Mouse (Mus musculus) T-cell, adult 2 months (primary cell): ENCODE results near the gene Kcmf1.
"Not testable (repeated sequence)": the region's sequence is repeated elsewhere in the genome, so short reads cannot be mapped to it uniquely, and the experiment has no call there.

Experiments
- DNase-seq: peaks from one replicate; pipeline ENCODE4 v3.0.0; 2022; ENCODE audit warnings: low spot score

Kcmf1 gene

DNA sequence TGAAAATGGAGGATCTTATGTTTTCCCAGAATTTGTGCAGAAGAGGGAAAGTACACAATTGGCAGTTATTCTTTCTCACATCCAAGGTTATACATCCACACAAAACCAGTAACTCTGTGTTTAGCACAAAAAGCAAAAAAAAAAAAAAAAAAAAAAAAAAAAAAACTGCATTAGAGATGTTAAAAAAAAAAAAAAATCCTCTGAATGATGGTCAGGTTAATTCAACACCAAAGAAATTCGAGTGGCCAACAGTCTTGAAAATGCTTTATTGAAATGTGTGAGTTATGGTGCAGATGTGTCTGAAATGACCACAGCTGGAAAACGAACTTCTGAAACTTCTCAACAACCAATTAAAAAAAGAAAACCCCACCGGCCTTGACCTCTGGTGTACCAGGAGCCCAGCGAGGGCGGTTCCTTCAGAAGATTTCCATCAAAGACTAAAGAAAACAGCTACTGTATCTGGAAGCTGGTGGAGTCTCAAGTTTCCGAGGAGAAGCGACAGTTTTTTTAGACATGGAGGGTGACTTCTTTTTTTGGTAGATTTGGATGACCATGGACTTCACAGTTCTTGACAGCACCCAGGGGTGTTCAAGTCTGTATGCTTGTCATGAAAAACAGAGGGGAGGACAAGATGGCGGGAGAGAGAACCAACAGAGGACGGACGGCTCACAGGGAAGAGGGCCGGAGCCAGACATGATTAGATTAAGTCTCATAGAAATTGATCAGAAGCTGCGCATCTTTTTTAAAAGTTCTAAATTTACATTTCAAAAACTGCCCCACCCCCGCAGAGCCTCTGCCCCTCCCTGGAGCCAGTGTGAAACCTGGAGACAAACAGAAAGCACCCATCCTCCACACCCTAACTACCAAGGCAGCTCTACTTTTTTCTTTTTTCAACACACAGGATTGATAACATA is 58.7 kb downstream of the Kcmf1 start:
- no peak for DNase-seq

GRCm38 (mm10) chr6:72837756-72838155 is 62.0 kb downstream of the Kcmf1 start:
- DNase-seq, result no peak

GRCm38 (mm10) chr6:72834518-72834917 is 65.3 kb downstream of the Kcmf1 start:
- DNase-seq, result no peak

- no peak for DNase-seq
These were observed 67.9 kb downstream of the Kcmf1 start for GRCm38 (mm10) chr6:72831858-72832257.

DNA sequence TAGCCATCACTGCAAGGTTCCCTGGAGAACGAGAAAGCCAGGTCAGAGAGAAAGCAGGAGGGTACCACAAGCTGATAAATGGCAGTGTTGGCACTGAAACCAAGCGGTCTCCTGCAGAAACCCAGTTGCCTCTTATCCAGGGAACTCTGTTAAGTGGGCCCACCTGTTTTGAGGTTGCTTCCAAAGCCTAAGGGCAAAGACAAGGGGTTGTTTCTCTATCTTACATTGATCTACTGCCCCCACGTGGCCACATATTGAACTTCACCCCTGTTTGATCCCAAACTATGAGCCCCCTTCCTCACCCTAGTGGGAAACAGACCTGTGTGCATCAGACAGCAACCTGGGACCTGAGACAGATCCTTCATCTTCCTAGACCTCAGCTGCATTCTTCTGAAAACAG is 68.5 kb downstream of the Kcmf1 start:
- peak; percentile 32 for DNase-seq

DNA sequence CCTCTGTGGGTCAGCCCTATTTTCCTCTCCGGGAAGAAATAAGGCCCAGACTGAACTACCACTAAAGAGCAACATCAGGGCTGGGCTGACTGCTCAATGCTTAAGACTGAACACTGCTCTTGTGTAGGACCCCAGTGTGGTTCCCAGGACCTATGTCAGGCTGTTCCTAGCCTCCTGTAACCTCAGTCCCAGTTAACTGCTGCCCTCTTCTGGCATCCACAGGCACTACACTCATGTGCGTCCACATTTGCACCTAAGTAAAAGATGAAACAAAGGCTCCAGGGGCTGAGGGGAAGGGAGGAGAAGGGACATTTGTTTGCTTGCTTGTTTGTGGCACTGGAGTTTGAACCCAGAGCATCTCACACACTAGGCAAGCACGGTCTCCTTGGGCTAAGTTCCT is 70.9 kb downstream of the Kcmf1 start:
- no peak for DNase-seq

GRCm38 (mm10) chr6:72828037-72828436 is 71.7 kb downstream of the Kcmf1 start:
- not testable (repeated sequence) for DNase-seq

- no peak for DNase-seq
These were observed 74.0 kb downstream of the Kcmf1 start for GRCm38 (mm10) chr6:72825762-72826161.

DNA sequence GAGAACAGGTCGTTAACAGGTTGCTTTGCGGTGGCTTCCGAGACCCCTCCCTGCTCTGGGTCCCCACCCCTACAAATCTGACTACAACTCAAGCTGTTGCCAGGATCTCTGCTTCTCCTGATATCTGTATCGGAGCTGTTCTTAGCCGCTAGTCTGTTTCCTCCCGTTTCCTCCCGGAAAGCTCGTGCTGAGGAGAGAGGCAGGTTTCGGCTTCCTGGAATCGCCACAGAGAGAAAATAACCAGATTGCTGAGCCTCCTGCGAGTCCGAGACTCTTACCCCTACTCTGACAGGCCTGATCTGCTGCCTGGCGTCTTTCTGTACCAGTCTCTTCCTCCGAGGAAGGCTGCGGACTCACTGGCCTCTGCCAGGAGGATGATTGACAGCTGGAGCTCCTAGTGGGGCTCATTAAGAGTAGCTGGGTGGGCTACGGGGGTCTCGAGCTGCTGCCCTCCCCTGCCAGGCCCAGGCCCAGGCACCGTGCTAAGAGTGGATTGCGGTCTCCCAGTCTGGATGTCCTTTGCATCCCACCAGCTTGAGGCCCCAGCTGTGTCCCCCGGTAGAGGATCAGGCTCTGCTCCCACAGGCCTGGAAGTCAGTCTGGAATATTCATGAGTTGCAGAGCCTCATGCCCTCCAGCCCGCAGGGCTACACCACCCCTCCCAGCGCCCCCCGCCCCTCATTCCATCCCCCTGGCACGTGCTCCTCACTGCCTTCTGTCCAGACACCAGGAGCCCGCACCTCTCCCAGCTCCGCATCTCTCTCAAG is 74.6 kb downstream of the Kcmf1 start:
- no peak for DNase-seq

DNA sequence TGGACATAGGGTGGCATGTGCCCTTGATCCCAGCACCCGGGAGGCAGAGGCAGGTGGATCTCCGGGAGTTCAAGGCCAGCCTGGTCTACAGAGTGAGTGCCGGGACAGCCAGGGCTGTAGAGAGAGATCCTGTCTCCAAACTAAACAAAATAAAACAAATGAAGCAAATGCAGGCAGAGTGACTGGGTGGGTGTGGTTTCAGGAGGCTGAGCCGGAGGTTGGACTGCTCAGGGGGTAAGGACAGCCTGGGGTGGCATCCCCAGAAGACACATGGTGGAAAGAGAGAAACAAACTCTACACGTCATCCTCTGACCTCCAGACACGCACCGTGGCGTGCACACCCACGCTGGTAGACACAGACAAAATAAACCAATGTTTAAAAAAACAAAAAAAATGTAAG is 86.3 kb downstream of the Kcmf1 start:
- DNase-seq, result no peak

DNA sequence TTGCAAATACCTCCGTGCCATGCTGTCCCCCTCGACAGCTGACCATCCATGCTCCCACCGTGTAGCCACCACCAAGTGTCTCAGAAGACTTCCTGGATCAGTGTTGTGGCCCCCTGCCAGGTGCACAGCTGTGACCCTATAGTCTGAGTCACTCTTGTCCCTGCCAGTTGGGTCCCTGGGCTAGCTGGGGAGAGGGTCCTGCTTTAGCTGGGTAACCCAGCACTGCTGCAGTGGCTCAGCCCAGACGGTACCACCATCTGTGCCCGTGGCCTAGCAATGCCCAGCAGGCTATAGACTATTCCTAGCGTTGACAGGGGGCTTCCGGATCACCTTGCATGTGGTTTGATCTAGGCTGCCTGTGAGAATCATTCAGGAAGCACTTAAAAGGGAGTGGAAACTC is 89.5 kb downstream of the Kcmf1 start:
- no peak for DNase-seq

DNA sequence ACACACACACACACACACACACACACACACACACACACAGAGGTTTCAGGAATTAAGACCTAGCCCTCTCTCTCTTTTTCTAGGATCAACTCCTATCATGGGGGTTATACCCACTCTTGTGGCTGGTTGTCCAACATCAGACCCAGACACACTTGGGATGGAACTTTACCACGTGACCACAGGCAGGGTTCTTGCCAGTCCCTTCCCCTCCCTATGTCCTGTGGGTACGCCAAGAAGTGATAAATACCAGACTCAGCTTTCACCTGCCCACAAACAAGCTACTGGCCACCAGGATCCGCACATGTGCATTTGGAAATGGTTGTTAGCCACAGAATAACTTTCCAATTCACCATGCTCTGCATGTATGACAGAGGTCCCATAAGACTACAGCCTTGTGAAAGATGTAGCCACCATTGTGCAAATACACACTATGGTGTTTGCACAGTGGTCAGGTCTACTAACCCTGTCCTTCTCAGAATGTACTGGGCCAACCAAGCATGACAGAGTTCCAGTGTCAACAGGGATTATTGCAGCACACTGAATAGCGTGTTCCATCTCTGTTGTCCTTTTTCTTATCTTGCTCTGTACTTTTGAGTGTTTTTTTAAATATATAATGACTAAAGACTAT is 90.1 kb downstream of the Kcmf1 start:
- DNase-seq, result no peak

- no peak for DNase-seq
These were observed 91.4 kb downstream of the Kcmf1 start for GRCm38 (mm10) chr6:72808342-72808741.

- no peak for DNase-seq
These were observed 96.1 kb downstream of the Kcmf1 start for GRCm38 (mm10) chr6:72803669-72804068.

GRCm38 (mm10) chr6:72802119-72802518 is 97.7 kb downstream of the Kcmf1 start:
- DNase-seq, result no peak

DNA sequence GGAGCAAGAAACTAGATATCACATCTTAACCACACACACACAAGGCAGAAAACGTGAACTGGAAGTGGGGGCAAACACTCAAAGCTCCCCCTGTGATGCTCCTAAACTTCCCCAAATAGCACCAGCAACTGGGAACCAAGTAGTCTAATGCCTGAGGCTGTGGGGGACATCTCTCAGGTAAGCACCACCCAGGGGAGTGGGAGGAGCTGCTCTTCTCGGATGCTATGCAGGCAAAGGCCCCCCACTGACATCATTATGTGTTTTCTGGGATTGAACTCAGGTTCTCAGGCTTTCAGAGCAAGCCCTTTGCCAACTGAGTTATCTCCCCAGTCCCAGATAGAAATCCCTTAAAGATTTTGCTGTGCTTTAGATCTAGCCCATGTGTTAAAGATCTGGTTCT is 99.1 kb downstream of the Kcmf1 start:
- DNase-seq, result no peak

GRCm38 (mm10) chr6:72797763-72798162 is 102.0 kb downstream of the Kcmf1 start:
- DNase-seq, result no peak

- no peak for DNase-seq
These were observed 104.3 kb downstream of the Kcmf1 start for GRCm38 (mm10) chr6:72795444-72795843.

GRCm38 (mm10) chr6:72794870-72795269 is 104.9 kb downstream of the Kcmf1 start:
- DNase-seq, result no peak

DNA sequence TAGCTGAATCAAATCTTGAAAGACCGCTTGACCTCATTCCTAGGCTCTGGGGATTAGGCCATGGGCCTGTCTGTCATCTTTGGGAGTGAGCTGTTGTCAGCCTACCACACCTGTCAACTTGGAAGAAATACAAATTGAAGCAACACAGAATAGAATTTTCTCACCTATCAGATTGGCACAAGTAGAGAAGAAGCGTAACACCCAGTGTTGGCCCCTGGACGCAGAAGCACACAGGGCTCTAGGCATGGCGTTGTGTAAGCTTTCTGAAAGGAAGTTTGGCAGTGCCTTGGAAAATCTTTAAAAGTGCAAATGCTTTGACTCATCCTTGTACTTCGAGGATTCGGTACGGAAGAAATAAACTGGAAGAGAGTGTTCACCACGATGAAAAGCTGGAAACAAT is 107.1 kb downstream of the Kcmf1 start:
- DNase-seq, result no peak
